Mouse (Mus musculus) adrenal gland, postnatal 10 days (tissue): ENCODE measurements at regions not wholly inside any gene's neighbourhood (a gene's known extent, or its start where the extent isn't known, plus 50 kb on each side); places are given as distances from the start of the nearest gene placed in this dataset.
"Not testable (repeated sequence)": the region's sequence is repeated elsewhere in the genome, so short reads cannot be mapped to it uniquely, and the experiment has no call there.

Experiments used
- DNase-seq: peaks from one replicate; pipeline ENCODE4 v3.0.0; 2021; ENCODE audit warnings: mixed read lengths

- DNase-seq, result peak; percentile 30
Observed at GRCm38 (mm10) chr4:75466880-75467327, 188.8 kb upstream of the Dmac1 start.

- DNase-seq, result no peak
Observed at GRCm38 (mm10) chr4:75463579-75463978, 185.5 kb upstream of the Dmac1 start.

DNA sequence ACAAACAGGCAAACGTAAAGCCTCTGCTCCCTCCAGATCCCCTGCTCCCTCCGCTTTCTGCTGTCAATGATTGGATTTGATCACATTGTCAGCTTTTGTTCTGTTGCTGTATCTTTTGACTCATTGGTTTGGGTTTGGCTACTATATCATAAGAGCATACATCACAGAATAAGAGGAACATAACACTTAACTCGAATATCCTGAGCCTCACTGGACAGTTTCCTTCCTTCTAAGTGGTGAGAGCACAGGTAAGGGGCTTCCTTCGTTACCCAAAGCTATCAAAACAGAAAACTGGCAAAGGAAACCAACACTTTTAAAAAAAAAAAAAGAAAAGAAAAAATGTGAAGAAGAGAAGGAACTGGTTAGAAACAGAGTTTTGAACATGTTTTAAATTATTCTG is 171.4 kb upstream of the Dmac1 start:
- no peak for DNase-seq

- DNase-seq, result no peak
Observed at GRCm38 (mm10) chr4:75423296-75423695, 145.2 kb upstream of the Dmac1 start.

GRCm38 (mm10) chr4:75400754-75401153 is 122.6 kb upstream of the Dmac1 start:
- not testable (repeated sequence) for DNase-seq

DNA sequence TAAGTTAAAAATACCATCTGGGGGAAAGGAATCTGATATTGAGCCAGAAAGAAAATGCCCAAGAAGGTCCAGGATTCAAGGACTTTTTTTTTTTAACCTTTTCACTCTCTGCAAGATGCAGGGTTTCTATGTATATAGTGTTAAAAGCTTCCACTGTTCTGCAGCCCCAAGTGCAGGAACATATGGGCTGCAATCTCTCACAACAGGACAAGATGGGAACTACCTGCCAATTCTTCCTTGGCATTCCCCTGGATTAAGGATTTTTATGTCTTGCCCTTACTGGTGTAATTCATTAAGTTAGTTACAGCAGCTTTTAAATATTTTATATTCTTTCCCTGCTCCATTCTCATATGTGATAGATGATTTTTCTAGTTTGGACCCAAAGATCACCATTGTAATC is 116.9 kb upstream of the Dmac1 start:
- DNase-seq, result no peak

DNA sequence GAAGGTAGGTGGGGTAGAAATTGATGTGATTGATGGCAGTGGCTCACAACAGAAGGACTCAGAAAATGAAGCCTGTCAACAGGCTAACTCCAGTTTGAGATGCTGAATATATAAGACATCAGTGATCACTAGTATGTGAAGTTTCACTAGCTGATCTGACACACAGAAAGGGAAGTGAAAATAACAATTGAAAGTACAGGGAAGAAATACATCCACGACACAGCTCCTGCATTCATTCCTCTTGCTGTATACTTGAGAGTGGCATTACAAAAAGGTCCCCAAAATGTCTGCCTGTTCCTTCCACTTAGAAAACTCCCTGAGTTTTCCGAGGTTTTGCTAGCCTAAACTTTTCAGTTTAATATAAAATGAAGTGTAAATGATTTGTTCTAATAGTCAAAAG is 116.2 kb upstream of the Dmac1 start:
- no peak for DNase-seq

- no peak for DNase-seq
Observed at GRCm38 (mm10) chr4:75386271-75386938, 108.3 kb upstream of the Dmac1 start.

DNA sequence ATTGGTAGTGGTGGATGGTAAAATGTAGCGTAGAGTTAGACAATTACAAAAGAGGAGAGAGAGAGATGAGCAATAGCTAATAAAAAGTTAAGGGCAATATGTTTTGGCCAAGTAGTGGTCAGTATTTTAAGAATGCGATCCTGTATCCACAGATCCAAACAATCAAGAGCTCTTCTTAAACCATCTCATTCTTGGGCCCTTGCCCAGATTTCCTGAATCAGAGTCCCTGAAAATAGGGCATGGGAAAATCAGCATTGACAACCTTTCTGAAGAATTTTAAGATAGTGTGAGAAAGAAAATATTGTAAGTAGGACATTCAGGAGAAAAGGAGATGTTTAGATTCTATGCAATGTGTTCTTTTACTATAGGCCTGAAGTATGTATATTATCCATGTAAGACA is 81.4 kb upstream of the Dmac1 start:
- DNase-seq, result no peak

- DNase-seq, result no peak
Observed at GRCm38 (mm10) chr4:75355621-75356020, 77.5 kb upstream of the Dmac1 start.

DNA sequence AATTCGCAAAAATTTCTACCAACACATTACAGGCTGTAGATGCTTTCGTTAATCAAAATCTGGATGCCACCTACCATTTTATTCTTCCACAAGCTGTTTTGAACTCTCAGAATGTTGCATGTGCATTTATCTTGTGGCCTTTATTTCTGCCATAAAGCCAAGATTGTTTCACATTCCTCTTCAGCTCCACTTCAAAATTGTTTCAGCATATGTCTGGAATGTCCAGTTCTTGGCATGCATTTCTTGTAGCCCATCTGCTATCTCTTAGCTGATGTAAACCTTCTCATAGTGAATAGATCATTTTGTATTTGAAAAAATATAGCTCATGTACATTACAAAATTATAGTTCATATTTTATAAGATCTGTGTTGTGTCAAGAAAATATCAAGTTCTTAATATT is 56.4 kb upstream of the Dmac1 start:
- no peak for DNase-seq

GRCm38 (mm10) chr4:75332791-75333190 is 54.7 kb upstream of the Dmac1 start:
- DNase-seq, result no peak

DNA sequence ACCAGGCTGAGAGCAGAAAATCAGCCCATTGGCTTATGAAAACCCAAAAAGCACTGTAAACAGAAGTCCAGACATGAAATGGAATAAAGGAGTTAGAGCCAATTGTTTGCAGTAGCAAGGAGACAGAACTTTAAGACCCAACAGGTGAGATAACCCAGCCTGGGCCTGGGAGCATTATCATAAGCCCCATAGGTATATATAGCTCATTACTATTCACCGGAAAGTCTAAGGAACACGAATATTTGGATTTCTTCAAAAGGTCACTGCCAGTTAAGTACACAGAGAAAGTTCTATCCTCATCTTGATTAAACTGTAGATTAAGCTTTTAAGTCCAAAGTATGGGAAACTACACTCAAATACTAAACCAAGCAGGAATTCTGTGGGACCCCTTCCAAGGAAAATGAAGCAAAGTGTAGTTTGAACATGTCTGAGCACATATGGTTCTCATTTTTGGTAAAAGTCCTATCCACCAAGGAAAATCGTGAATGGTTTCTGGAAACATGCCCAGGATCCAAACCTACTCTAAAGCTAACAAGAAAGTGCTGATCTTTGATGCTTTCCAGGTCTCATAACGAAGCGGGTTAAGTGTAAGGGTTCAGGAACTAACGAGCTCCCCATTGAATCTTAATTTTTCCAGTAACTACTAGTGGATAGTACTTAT is 51.5 kb upstream of the Dmac1 start:
- no peak for DNase-seq
